Mouse (Mus musculus) spleen, postnatal 14 days (tissue): Measurements from ENCODE around the gene Smim9.
"Not testable (repeated sequence)": the region's sequence is repeated elsewhere in the genome, so short reads cannot be mapped to it uniquely, and the experiment has no call there.

Source experiments
- DNase-seq, 2 experiments: peaks; one replicate each; pipeline ENCODE4 v3.0.0; 2021 to 2022; ENCODE audit warnings: low spot score in 2 of 2

Smim9 gene

GRCm38 (mm10) chrX:75163670-75164069 is at the start of gene Smim9:
TSS of gene Smim9 (minus strand) at chrX:75163770.
- no peak for DNase-seq

DNA sequence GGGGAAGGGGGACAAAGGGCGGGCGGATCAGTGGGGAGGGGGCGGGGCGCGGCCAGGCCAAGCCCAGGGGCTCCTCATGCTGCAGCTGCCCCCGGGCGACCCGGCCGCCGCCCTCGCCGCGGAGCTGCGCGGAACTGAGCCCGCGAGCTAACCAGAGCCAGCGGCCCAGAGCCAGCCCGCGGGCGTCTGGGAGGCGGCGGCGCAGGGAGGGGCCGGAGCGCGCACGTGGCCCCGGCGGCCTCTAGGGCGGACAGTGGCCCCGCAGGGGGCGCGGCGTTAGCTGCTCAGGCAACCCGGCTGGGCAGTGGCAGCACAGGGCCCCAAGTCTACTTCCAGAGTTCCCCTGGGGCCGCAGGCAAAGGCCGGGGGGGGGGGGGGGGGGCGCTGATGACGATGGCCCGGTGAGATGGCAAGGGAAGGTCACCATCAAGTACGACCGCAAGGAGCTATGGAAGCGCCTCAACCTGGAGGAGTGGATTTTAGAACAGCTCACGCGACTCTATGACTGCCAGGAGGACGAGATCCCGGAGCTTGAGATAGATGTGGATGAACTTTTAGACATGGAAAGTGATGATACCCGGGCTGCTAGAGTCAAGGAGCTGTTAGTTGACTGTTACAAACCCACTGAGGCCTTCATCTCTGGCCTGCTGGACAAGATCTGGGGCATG is 7.9 kb downstream of the Smim9 start:
- no peak for DNase-seq

GRCm38 (mm10) chrX:75152249-75152648 is 11.3 kb downstream of the Smim9 start:
- DNase-seq: no peak

DNA sequence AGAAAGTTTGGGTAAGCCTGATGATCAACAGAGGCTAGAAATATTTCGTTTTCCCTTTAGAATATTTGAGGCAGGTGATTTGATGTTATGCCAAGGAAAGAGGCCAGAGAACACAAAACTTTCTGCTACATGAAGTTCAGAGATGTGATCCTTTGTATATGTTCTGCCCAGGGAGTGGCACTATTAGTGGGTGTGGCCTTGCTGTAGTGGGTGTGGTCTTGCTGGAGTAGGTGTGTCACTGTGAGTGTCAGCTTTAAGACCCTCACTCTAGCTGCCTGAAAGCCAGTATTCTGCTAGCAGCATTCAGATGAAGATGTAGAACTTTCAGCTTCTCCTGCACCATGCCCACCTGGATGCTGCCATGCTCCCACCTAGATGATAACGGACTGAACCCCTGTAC is 13.3 kb downstream of the Smim9 start:
- no peak for DNase-seq

GRCm38 (mm10) chrX:75148414-75148813 is 15.2 kb downstream of the Smim9 start:
- no peak for DNase-seq

DNA sequence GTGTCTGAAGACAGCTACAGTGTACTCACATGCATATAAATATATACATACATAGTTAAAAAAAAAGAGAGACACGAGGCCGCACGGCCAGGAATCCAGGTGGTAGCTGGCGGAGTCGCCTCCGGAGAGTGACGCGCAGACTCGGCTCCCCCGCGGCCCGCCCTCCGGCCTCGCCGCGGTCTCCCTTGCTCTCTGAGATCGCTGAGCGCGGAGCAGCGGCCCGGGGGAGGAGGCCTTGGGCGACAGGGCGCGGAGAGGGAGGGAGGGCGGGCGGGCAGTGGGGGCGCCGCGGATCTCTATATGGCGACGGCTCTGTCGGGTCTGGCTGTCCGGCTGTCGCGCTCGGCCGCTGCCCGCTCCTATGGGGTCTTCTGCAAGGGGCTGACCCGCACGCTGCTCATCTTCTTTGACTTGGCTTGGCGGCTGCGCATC is 20.4 kb downstream of the Smim9 start:
- not testable (repeated sequence) for DNase-seq

GRCm38 (mm10) chrX:75138182-75138581 is 25.4 kb downstream of the Smim9 start:
- no peak for DNase-seq

DNA sequence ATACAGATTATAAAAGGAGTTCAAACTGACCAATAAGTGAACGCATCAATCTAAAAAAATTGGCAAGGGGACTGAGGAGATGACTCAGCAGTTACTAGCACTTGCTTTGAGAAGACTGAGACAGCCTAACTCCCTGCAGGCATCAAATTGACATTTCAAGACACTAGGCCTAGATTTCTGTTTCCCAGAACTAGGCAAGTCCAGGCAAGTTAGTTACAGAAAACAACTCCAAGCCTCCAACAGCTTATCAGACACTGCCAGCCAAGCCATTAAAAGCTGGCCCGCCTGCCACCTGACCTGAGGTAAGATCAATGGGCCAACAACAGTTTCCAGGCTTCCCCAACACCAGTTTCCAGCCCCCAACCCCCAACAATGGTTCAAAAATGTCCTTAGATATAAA is 25.8 kb downstream of the Smim9 start:
- no peak for DNase-seq

- no peak for DNase-seq
Observed at GRCm38 (mm10) chrX:75136938-75137337, 26.6 kb downstream of the Smim9 start.

GRCm38 (mm10) chrX:75130467-75131160 is 33.0 kb downstream of the Smim9 start, which contains the start of gene Mpp1:
TSS of gene Mpp1 (minus strand) at chrX:75131016.
- peak; percentile 62 to 67 for DNase-seq

- DNase-seq: no peak
Observed at GRCm38 (mm10) chrX:75129474-75129873, 34.1 kb downstream of the Smim9 start.

- no peak for DNase-seq
Observed at GRCm38 (mm10) chrX:75128333-75128980, 35.1 kb downstream of the Smim9 start.

- no peak for DNase-seq
Observed at GRCm38 (mm10) chrX:75126893-75127292, 36.7 kb downstream of the Smim9 start.

GRCm38 (mm10) chrX:75125606-75126005 is 38.0 kb downstream of the Smim9 start:
- DNase-seq: no peak

GRCm38 (mm10) chrX:75115550-75115949 is 48.0 kb downstream of the Smim9 start:
- DNase-seq: no peak

GRCm38 (mm10) chrX:75102293-75102692 is 61.3 kb downstream of the Smim9 start:
- no peak for DNase-seq

DNA sequence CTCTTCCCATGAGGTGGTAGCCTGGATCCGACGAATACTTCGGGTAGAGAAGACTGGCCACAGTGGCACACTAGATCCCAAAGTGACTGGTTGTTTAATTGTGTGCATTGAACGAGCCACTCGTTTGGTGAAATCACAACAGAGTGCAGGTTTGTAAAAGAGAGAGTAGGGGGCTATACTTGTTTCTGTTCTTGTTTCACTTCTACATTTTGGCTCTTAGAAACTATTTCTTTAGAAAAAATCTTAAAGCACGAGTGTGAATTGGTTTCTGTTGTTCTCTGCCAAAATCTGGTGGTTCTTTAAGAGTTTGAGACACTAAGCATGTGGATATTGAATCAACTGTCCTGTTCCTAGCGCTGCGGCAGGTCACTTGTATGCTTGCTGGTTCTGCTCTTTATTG is 64.8 kb downstream of the Smim9 start:
- DNase-seq: no peak

- no peak for DNase-seq
Observed at GRCm38 (mm10) chrX:75096163-75096770, 67.3 kb downstream of the Smim9 start.
